Mouse (Mus musculus) natural killer cell, adult 2 months (primary cell): ENCODE data around the gene Arpc5.
A peak's percentile ranks its signal among the peaks of the same experiment; 100 is the strongest.
"Not testable (repeated sequence)": the region's sequence is repeated elsewhere in the genome, so short reads cannot be mapped to it uniquely, and the experiment has no call there.

Experiments used
- DNase-seq, 2 experiments: peaks; one replicate each; pipeline ENCODE4 v3.0.0; 2022; ENCODE audit warnings: low spot score in 2 of 2

The Arpc5 gene

GRCm38 (mm10) chr1:152779071-152779737 is 12.9 kb downstream of the Arpc5 start:
- peak; percentile 39 to 62 for DNase-seq

DNA sequence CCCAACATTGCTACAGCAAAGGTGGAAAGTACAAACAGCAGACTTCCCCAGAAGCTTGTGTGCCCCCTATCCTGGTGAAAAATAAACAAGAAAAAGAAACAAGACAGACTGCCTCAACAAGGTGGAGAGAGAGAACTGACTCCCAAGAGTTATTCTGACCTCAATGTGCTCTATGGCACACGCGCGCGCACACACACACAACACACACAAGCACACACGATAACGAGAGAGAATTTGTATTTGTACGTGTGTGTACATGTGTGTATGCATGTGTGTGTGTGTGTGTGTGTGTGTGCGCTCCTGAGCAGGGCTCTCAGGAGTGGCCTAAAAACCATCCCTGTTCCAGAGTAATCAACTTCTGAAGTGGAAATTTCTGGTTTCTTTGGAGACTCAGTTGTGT is 18.3 kb downstream of the Arpc5 start:
- DNase-seq = no peak

DNA sequence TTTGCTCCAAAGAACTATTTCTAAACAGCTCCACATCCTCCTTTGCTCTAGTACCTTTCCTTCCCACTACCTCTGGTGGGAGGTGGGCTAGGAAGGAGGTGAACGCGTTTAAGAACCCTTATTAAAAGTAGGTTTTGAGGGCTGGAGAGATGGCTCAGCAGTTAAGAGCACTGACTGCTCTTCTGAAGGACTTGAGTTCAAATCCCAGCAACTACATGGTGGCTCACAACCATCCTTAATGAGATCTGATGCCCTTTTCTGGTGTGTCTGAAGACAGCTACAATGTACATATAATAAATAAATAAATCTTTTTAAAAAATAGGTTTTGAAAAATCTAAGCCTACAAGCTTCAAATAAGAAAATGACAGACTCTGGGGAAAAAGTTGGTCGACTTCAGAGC is 19.1 kb downstream of the Arpc5 start:
- DNase-seq = not testable (repeated sequence)

DNA sequence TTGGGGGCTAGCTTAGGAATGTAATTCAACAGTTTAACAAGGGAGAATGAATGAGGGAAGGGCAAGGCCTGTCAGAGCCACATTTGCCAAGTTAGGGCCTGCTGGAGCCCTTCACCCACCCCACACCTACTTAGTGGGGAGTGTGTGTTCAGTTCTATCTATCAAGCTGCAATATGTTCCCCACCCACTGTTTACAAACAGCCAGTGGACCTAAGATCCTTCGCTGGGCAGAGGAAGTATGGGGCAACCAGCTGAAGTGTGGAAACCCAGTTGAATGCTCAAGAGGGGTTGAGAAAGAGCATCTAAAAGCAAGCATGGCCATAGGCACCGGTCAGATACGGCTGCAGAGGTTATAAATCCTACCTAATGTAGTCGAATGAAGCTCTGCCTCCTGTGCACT is 20.6 kb downstream of the Arpc5 start:
- no peak for DNase-seq

DNA sequence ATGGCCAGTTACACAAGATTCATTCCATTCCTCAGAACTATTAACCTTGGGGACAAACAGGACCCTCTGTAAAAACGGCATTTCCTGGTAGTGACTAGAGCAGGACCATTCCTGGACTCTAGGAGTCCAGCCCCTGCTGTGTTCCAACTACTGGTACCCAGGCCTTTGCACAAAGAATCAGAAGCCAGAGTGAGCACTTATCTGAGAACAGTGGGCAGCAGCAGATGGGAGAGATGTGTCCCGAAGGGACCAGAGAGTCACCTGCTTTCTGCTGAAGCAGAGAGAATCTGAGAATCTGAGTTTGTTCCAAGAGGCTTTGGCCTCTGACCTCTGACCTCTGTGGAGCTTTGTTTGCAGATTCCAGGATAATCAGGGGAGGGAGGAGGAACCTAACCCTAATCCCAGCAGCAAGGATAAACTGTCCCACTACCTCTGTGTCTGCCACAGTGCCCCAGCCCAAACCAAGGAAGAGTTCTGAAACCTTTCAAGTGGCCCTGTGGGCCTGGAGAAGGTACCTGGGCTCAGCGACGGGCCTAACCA is 21.8 kb downstream of the Arpc5 start:
- DNase-seq = no peak

DNA sequence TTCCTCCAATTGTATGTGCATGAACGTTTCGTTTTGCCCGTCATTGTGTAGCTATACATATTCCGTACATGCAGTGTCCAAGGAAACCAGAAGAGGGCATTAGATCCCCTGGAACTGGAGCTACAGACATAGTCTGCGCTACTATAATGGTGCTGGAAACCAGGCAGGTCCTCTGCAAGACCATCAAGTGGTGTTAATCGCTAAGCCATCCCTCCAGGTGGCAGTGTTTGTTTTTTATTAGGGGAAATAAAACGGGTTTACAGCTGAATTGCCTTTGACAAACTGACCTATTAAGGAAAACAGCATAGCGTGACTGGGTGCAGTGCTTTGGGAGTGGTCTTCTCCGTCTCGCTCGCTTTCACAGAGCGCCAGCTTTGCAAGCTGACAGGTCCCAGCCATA is 23.9 kb downstream of the Arpc5 start:
- DNase-seq = peak; percentile 22 to 59

GRCm38 (mm10) chr1:152790821-152791220 is 24.5 kb downstream of the Arpc5 start:
- DNase-seq = no peak

DNA sequence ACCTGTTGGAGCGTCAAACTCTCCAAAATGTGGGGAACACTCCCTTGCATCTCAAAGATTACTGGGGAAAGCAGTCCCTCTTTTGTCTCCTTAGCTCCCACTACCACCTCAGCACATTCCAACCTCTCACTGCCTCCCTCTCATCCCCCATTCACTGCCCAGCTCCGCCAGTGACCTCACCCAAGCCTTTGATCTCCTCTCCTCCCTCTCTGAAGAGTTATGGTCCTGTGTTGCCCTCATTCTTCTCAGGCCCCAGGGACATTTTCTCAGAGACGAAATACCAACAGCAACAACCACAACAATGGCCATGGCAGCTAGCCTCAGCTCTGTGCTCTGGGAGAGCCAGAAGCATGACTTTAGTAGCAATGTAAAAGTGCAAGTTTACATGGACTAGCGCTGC is 24.9 kb downstream of the Arpc5 start:
- DNase-seq = no peak

- DNase-seq = no peak
These were observed 26.6 kb downstream of the Arpc5 start for GRCm38 (mm10) chr1:152792736-152793494.

- no peak for DNase-seq
These were observed 27.3 kb downstream of the Arpc5 start for GRCm38 (mm10) chr1:152793495-152794130.

GRCm38 (mm10) chr1:152795688-152796255 is 29.4 kb downstream of the Arpc5 start:
- no peak for DNase-seq

DNA sequence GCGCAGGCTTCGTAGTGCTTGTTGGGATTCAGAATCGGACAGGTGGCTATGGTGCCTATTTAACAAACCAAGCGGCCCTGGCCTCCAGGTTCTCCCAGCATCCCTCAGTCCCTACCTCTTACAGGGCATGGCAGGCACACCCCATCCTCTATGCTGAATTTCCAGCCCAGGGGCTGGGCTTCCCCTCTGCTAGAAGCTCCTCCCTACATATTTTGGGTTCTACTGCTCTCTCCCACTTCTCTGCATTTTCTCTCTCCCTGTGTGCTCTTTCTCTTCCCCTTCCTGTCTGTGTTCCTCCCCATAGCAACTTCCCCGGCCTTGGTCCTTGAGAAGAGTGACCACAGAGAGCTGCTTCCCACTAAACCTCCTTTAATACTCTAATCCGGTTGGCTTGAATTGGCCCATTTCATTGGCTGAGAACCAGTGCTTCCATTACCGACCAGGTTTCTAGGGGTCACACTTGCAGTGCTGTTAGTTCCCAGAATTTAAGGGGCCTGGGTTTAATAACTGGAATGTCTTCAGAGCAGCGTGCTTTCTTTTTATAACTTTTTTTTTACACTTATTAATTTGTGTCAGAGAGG is 30.4 kb downstream of the Arpc5 start:
- DNase-seq = no peak

DNA sequence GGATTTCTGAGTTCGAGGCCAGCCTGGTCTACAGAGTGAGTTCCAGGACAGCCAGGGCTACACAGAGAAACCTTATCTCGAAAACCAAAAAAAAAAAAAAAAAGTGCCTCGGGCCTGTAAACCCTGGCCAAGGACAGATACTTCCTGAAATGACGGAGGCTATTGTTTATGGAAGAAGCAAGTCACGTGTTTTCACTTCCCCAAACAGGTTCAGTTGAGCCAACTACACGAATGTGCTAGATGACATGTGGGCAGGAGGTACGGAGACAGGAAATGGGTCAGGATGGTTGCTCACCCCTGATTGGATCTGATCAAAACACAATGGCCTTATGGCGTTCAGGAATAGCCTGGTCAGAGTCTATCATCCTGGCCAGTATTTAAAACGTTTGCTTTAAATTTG is 31.8 kb downstream of the Arpc5 start:
- peak in 1 of 2 experiments; percentile 50 for DNase-seq

DNA sequence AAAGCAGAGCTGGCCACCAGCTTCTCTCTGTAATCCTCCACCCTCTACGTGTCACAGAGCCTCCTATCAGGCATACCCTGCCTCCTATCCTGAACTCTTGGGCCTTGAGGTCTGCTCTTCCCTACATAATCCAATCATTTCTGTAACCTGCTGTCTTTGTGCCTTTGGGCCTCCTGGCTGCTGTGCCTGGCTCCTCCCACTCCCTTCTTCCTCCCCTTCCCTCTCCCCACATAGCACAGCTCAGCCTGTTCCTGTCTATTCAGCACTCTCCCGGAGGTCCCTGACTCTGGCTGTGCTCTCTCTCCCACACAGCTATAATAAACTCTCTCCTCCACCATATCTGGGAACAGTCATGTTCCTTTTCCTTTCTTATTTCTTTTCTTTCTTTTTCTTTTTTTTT is 33.6 kb downstream of the Arpc5 start, which contains the start of gene Ncf2:
Gene Ncf2, plus strand, starts transcription at position 298 of the 400 bp plus-strand sequence.
- no peak for DNase-seq

DNA sequence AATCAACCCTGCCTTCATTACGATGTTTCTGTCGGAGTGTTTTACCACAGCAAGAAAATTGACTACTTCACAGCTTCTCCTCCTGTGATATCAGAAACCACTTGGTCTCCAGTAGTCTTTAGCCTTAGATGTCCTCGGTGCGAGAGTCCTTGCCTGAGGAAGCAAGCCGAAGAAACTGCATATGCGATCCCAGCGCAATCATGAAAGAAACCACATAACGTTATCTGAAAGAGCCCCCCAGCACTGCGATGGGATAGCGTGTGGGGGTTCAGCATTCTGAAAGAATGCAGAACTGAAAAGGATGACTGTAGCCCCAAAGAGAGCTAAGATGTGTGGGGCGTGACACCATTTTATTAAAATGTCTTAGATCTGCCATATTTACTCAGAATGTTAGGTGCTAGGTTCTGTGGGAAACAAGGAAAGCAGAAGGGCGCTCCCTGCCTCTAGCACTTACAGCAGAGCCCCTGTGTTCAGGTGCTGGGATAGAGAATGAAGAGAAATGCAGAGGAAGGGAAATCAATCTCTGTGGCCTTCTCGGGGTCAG is 34.4 kb downstream of the Arpc5 start:
- no peak for DNase-seq

- DNase-seq = no peak
These were observed 38.6 kb downstream of the Arpc5 start for GRCm38 (mm10) chr1:152804907-152805306.

DNA sequence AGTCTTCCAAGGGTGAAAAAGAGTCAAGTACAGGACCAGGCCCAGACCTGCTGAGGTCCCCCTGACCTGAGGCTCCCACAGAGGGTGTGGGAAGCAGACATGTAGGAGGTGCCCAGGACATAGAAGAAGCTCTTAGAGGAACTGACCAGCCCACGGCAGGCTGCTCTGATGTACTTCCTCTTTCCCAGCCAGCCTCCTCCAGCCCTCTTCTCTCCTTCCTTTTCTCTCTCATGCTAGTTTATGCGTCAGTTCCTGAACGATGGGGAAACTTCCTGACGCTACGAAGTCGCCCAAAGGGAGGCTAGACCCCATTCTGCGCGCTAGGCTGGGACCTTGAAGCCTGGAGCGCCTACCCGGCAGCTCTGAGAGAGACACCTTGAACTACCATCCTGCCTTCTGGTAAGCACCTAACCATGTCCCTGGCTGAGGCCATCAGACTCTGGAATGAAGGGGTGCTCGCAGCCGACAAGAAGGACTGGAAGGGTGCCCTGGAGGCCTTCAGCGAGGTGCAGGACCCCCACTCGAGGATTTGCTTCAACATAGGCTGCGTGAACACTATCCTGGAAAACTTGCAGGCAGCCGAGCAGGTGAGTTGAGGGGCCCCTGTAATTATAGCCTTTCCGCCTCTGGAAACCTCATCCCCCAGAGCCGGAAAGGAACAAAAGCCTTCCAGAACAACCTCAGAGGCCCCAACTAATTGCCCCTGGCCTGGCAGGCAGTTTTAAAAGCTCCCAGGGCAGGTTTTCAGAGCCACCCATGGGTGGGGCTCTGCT is 41.5 kb downstream of the Arpc5 start:
- DNase-seq = peak in 1 of 2 experiments; percentile 58

- DNase-seq = no peak
These were observed 42.0 kb downstream of the Arpc5 start for GRCm38 (mm10) chr1:152808392-152808680.

- DNase-seq = no peak
These were observed 43.4 kb downstream of the Arpc5 start for GRCm38 (mm10) chr1:152809541-152810252.
